Mouse (Mus musculus) heart, adult 11 months (tissue): Measurements from ENCODE around the gene Cutc.

Experiments
- DNase-seq: peaks from one replicate; pipeline ENCODE4 v3.0.0; 2022

Gene Cutc

DNA sequence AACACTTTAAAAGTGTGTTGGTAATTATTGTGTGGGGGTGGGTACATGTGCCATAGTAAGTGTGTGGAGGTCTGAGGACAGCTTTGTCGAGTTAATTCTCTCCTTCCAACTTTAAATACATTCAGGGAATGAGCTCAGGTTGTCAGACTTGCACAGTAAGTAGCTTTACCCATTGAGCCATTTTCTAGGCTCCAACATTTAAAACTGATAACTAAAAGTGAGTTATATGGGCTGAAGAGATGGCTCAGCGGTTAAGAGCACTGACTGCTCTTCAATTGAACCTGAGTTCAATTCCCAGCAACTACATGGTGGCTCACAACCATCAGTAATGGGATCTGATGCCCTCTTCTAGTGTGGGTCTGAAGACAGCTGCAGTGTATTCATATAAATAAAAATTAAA, 1.4 kb downstream of the Cutc start:
- DNase-seq = peak; percentile 43

GRCm38 (mm10) chr19:43754872-43755271, 2.1 kb downstream of the Cutc start:
- DNase-seq = no peak

DNA sequence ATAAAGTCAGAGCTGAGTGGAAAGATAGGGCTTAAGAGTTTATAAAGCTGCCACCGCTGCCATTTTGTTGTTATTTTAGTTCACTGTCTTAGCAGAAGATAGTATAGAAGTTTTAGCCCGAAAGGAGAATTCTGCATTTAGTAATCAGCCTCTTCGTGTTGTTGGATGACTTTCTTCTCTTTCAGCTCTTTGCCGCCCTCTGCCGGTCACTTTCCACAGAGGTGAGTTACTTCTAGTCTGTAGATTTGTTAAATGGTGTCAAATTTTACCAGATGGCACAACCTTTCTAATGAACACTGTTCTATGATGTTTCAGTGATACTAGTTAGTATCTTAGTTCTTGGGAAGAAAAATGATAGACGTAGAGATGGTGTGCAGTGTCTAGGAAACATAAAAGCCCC, 7.7 kb downstream of the Cutc start:
- peak; percentile 83 for DNase-seq

DNA sequence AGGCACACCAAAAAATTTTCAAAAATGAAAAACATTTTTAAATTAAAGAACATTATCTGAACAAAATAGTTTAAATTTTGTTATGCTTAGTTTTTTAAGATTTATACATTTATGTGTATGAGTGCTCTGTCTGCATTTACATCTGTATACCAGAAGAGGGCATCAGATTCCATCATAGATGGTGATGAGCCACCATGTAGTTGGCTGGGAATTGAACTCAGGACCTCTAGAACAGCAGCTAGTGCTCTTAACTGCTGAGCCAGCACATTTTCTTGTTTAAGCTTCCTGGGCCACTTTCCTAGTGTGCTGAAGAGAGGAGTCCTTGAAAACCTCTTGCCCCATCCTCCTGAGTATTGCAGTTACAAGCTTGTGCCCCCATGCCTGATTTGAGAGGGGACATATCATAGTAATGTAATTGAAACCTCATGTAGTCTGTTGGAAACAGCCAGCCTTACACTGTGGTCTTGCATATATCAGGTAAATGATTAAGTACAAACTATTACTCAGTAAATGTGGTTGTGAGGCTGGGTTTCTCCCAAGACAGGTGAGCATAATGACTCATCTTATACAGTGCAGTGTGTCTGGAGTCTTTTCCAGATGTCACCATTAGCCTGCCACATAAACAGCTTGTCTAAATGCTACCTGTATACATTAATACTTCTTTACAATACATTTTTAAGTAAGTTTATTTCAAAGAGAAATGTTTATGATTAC, 8.9 kb downstream of the Cutc start:
- DNase-seq = no peak

DNA sequence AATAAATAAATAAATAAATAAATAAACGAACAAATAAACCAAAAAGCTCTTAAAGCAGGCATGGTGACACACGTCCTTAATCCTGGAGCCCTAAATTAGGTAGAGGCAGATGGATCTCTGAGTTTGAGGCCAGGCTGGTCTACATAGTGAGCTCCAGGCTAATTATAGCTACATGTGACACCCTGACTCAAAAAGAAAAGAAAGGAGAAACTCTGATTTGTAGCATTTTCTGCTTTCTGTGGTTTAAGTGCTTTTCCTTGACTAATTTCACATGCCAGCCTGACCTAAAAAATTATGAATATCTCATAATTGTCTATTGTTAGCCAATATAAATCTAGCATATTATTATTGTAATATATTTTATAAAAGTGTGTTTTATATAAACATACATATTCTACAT, 9.6 kb downstream of the Cutc start:
- no peak for DNase-seq

- no peak for DNase-seq
Observed at GRCm38 (mm10) chr19:43766451-43766850, 13.7 kb downstream of the Cutc start.

DNA sequence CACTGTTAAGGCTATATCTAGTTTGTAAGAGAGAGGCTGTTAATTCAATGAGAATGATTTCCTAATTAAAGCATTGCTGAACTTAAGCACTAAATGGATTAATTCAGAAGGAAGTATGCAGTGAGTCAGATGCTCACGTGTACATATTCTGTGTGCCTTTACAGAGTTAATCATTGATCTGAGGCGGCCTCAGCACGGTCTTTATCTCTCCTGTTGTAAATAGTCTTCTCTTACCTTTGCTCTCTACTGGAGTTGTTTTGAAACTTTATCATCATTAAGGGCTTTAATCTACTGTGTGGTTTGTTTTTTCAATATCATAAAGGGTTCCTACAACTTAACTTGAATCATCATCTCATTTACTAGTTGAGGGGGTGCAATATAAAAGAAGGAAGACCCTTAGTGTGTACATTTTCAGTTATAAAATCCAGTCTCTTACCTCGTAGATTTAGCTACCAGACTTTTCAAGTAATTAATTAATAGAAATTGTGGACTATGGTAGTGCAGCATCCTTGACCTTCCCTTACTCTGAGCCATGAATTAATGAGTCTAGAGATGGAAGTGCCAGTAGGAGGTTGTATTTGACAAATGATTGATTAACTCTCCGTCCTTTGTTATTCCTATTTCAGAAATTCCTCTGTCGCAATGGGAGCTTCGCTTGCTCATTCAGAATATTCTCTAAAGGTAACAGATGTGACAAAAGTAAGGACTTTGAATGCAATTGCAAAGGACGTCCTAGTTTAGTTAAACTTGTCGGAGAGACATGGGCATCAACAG, 14.9 kb downstream of the Cutc start:
- no peak for DNase-seq

- no peak for DNase-seq
Observed at GRCm38 (mm10) chr19:43769366-43769960, 16.7 kb downstream of the Cutc start.

DNA sequence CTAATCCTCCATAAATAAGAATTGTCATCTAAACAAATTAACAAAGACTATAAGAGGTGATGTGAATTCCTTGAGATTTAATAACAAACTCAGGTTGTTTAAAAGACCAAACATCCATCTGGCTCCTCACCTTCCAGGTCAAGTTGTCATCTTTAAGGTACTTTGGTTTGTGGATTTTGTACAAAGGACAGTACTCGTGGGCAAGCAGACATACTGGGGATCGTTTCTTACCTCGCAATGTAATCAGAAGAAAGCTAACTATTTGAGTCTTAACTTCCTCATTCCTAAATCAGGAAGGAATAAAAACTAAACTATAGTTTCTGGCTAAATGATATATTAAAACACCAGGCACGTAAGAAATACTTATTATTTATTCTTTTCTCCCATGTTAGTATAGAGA, 17.8 kb downstream of the Cutc start:
- no peak for DNase-seq

DNA sequence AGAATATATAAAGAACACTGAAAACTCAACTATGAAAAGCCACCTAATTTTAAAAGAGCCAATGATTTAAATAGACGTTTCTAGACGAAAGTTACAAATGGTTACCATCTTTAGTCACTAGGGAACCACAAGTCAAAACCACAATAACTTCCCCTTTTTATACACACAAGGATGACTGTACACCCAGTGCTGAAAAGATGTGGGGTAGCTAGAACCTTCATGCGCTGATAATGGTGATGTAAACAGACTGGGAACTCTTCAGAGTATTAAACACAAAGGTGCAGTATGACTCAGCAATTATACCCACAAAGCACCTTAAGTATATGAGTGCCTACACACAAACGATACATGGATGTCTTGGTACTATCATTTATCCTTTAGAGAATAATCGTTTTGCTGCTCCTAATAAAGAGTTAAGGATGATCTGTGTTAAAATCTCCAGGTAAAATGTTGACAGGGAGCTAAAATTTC, 18.7 kb downstream of the Cutc start:
- DNase-seq = no peak

DNA sequence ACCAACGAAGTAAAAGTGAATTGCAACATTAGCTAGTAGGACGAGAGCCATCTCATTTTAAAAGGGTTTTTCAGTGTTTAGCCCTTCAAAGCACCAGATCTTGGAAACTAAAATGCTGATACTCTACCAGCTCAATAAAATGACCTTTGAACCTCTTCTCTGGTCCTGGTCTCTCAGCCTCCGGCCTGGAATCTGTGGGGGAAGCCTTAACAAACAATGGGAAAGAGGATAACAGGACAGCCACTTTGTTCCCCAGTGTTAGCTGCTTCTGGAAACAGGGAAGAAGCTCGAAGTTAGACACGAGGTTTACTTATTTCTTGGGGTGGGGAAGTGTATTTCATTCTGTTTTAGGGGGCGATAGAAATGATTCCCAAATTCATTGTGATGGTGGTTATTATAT, 19.5 kb downstream of the Cutc start:
- no peak for DNase-seq

GRCm38 (mm10) chr19:43775433-43775832, 22.6 kb downstream of the Cutc start:
- DNase-seq = no peak

- no peak for DNase-seq
Observed at GRCm38 (mm10) chr19:43776561-43776960, 23.8 kb downstream of the Cutc start.

GRCm38 (mm10) chr19:43777308-43777707, 24.5 kb downstream of the Cutc start:
- DNase-seq = no peak

- no peak for DNase-seq
Observed at GRCm38 (mm10) chr19:43780391-43780790, 27.6 kb downstream of the Cutc start.

DNA sequence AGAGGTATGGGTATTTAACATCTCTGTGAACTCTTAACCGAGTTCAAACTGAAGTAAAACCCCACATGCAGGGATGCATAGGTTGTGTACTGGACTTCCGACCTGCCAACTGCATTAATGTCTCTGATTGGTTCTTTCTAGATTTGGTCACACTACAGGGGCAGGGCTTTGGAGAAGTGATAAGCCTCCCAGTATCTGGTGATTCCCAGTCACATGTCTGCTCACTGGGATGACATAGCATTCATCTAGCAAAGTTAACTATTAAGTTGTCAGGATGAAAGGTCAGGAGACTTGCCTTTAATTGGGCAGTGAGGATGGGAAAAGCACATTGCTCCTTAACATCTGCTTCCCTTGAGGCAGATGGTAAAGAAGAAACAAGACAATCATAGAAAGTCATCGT, 29.2 kb downstream of the Cutc start, which contains the start of gene Abcc2:
TSS of gene Abcc2 (plus strand) at position 213 of the 400 bp plus-strand sequence.
- no peak for DNase-seq

DNA sequence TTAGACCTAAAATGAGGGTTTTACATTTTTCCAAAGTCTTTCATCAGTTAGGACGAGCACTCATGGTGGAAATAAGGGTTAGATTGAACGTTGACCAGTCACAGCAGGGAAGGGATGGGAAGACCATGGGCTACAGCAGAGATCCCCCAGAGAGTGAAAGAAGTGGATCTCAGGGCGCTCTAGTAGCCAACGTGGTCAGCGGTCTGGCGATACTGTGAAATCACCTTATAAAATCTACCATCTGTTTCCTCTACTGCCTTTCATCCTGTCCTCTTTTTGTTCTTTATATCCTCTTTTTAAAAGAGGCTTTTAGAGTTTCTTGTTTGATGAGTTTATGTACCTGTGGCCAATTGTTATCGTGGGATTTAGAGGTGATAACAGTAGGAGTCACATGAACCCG, 32.0 kb downstream of the Cutc start:
- no peak for DNase-seq

DNA sequence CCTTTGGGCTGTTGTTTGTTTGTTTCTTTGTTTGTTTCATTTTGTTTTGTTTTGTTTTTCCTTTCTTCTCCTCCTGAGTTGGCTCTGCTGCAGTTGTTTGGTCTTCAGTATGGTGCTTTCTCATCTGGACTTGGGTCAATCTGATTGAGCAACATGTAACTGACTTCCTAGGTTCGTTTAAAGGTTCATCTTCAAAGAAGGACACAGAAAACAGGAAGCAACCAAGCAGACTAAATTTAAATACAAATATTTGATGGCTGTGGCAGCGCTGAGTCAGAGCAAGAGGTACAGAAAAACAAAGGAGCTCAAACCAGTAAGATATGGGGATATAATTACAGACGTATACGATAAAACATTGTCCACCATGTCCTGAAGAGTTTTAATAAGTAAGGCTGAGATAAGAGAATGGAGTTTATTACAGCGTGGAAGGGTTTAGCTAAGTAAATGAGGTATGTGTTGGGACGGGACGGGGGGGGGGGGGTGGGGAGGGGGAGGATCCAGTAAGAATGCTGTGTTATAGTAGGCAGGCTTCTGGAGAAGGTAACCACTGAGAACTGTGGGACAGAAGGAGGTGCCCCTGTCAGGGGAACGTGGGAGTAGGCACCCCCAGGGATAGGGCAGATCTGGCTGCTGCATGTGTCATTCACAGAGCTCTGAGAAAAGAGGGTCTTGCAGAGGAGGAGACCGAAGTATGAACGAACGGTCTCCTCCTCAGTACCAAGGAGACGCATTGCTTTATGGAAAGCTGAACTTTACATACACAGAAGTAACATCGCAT, 33.6 kb downstream of the Cutc start:
- DNase-seq = no peak

DNA sequence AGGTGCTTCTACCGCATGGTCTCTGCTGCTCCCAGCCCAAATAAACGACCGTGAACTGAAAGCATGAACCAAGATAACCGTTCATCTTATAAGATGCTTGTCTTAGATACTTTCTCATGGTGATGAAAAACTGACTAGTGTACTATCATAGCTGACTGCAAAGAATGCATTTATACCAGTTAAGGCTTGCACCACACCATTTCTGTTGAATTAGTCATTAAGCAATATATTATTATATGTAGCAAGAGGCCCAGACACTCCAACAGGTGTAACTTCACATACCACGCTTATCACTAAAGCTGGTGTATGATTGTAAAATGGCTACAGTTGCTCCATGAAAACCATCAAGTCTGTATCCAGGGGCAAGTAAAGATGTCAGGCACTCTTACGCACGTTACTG, 37.0 kb downstream of the Cutc start:
- DNase-seq = no peak

GRCm38 (mm10) chr19:43792537-43792936, 39.7 kb downstream of the Cutc start:
- no peak for DNase-seq

- no peak for DNase-seq
Observed at GRCm38 (mm10) chr19:43793951-43794350, 41.2 kb downstream of the Cutc start.

DNA sequence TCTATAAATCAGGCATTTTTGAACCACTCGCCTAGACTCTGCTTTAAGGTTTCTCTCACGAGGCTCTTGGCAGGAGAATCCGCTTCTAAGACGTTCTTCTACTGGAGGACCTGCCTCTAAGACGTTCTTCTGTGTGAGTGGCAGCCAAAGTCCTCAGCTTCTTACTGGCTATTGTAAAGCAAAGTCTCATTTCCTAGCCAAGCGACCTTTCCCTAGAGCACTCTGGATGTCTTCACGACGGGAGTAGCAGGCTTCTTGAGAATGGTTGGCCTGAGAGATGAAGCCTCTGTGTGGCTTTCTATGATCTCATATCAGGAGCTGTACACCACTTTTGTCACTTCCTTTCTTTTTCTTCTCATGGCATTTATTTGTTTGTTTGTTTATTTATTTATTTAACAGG, 42.7 kb downstream of the Cutc start:
- peak; percentile 53 for DNase-seq

- peak; percentile 84 for DNase-seq
Observed at GRCm38 (mm10) chr19:43797216-43797615, 44.4 kb downstream of the Cutc start.
